Mouse (Mus musculus) ES-Bruce4 (cell line): Measurements from ENCODE around the gene Syt13.

ENCODE experiments used
- EP300 ChIP-seq: IDR thresholded peaks from 2 replicates; pipeline ENCODE4 v1.6.1; 2011; ENCODE audit warnings: low read depth, low read length; ENCODE audit not compliant: insufficient read depth
- POLR2A ChIP-seq: IDR thresholded peaks from one replicate; pipeline ENCODE4 v1.8.1; 2011; ENCODE audit warnings: low read length; ENCODE audit not compliant: insufficient read depth

DNA sequence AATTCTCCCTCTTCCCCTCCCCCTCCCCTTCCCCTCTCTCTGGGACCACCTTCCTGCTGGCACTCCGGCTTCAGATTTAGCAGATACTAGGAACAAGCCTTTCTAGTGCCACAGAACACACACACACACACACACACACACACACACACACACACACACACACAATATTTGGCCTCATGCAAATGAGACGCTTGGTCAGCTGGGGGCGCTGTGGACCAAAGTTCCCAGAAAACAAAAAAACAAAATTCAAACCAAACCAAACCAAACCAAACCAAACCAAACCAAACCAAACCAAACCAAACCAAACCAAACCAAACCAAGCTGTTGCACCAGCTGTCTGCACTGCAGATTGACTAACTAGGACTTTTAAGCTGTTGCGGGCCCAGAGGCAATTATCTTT is 4.5 kb upstream of the Syt13 start:
- no peak for TF ChIP-seq EP300
- TF ChIP-seq POLR2A, result no peak
